Mouse (Mus musculus): ENCODE measurements around the gene Dnaja1. TPM values are rescaled to one million over a fixed set of nuclear protein-coding genes. Genes with fewer than 3 reads are reported as not detected.

Gene Dnaja1
- total RNA-seq, 2 experiments from 2014 or later, result 102 to 123 TPM

- no peak for DNase-seq (ENCODE audit: low spot score in 2 of 2)
These were observed 9.3 kb downstream of the Dnaja1 start for GRCm38 (mm10) chr4:40731262-40731661.

GRCm38 (mm10) chr4:40735351-40735750, 13.4 kb downstream of the Dnaja1 start:
- no peak for DNase-seq (ENCODE audit: low spot score in 2 of 2)

- DNase-seq (ENCODE audit: low spot score in 2 of 2), result peak in 1 of 2 experiments; percentile 14
These were observed 35.3 kb downstream of the Dnaja1 start for GRCm38 (mm10) chr4:40757157-40757779.

- DNase-seq (ENCODE audit: low spot score in 2 of 2), result peak; percentile 90 to 97
These were observed 36.0 kb downstream of the Dnaja1 start, which contains the start of gene Smu1 for GRCm38 (mm10) chr4:40757780-40758420. Smu1 (minus strand) TSS chr4:40757923.

- DNase-seq (ENCODE audit: low spot score in 2 of 2), result no peak
These were observed 37.9 kb downstream of the Dnaja1 start for GRCm38 (mm10) chr4:40759876-40760275.

- peak; percentile 50 to 82 for DNase-seq (ENCODE audit: low spot score in 2 of 2)
These were observed 52.6 kb downstream of the Dnaja1 start for GRCm38 (mm10) chr4:40774279-40775259.

- no peak for DNase-seq (ENCODE audit: low spot score in 2 of 2)
These were observed 54.5 kb downstream of the Dnaja1 start for GRCm38 (mm10) chr4:40776416-40776815.

- no peak for DNase-seq (ENCODE audit: low spot score in 2 of 2)
These were observed 55.2 kb downstream of the Dnaja1 start for GRCm38 (mm10) chr4:40777116-40777515.

- DNase-seq (ENCODE audit: low spot score in 2 of 2), result no peak
These were observed 56.7 kb downstream of the Dnaja1 start for GRCm38 (mm10) chr4:40778656-40779055.

- no peak for DNase-seq (ENCODE audit: low spot score in 2 of 2)
These were observed 59.2 kb downstream of the Dnaja1 start for GRCm38 (mm10) chr4:40781143-40781542.

- DNase-seq (ENCODE audit: low spot score in 2 of 2), result no peak
These were observed 60.0 kb downstream of the Dnaja1 start for GRCm38 (mm10) chr4:40781797-40782495.

GRCm38 (mm10) chr4:40783049-40783448, 61.1 kb downstream of the Dnaja1 start:
- DNase-seq (ENCODE audit: low spot score in 2 of 2), result no peak

GRCm38 (mm10) chr4:40784556-40785169, 62.7 kb downstream of the Dnaja1 start:
- DNase-seq (ENCODE audit: low spot score in 2 of 2), result no peak

GRCm38 (mm10) chr4:40785620-40786166, 63.7 kb downstream of the Dnaja1 start:
- DNase-seq (ENCODE audit: low spot score in 2 of 2), result no peak

GRCm38 (mm10) chr4:40786578-40786977, 64.6 kb downstream of the Dnaja1 start:
- DNase-seq (ENCODE audit: low spot score in 2 of 2), result no peak

Small RNAs within 50 kb of the gene (microRNA-seq; reads per million reads assigned to microRNA genes)
- not detected for gene Mir207

Other genes with a start within 250 kb of the Dnaja1 start
- gene Tmem215, start 250.0 kb upstream of the Dnaja1 start, total RNA-seq (2021), result under 1 TPM; 0.15 to 0.26 TPM
- 10 to 100 TPM; 18.9 to 20.9 TPM for gene Aptx, start 19.0 kb upstream of the Dnaja1 start, total RNA-seq (2021)
- 10 to 100 TPM; 45.3 to 47.3 TPM for gene Smu1, start 35.8 kb downstream of the Dnaja1 start, total RNA-seq (2021)
- gene B4galt1, start 131.9 kb downstream of the Dnaja1 start, total RNA-seq (2021), result 10 to 100 TPM; 89.0 to 91.4 TPM
- gene Spink4, start 197.9 kb downstream of the Dnaja1 start, total RNA-seq (2021), result not detected
- 100 to 1,000 TPM; 174 to 190 TPM for gene Bag1, start 226.1 kb downstream of the Dnaja1 start, total RNA-seq (2021)
- gene Chmp5, start 226.3 kb downstream of the Dnaja1 start, total RNA-seq (2021), result 10 to 100 TPM; 40.9 to 43.3 TPM
- 10 to 100 TPM; 41.7 to 45.6 TPM for gene Nfx1, start 248.8 kb downstream of the Dnaja1 start, total RNA-seq (2021)

All from gastrocnemius, postnatal 4 days (tissue).